Mouse (Mus musculus): ENCODE data around the gene Nhsl2.

Nhsl2 gene

GRCm38 (mm10) chrX:101983638-101984037 is 134.5 kb downstream of the Nhsl2 start:
- DNase-seq (ENCODE audit: low spot score) = no peak

- DNase-seq (ENCODE audit: low spot score) = no peak
Measured at GRCm38 (mm10) chrX:101986657-101987367, 137.6 kb downstream of the Nhsl2 start.

- DNase-seq (ENCODE audit: low spot score) = no peak
Measured at GRCm38 (mm10) chrX:101993841-101994571, 144.8 kb downstream of the Nhsl2 start.

GRCm38 (mm10) chrX:101996726-101997125 is 147.5 kb downstream of the Nhsl2 start:
- DNase-seq (ENCODE audit: low spot score) = no peak

- DNase-seq (ENCODE audit: low spot score) = no peak
Measured at GRCm38 (mm10) chrX:102003632-102004315, 154.6 kb downstream of the Nhsl2 start.

- no peak for DNase-seq (ENCODE audit: low spot score)
Measured at GRCm38 (mm10) chrX:102004370-102004769, 155.2 kb downstream of the Nhsl2 start.

- no peak for DNase-seq (ENCODE audit: low spot score)
Measured at GRCm38 (mm10) chrX:102005141-102005641, 156.0 kb downstream of the Nhsl2 start.

- no peak for DNase-seq (ENCODE audit: low spot score)
Measured at GRCm38 (mm10) chrX:102007935-102008334, 158.8 kb downstream of the Nhsl2 start.

- no peak for DNase-seq (ENCODE audit: low spot score)
Measured at GRCm38 (mm10) chrX:102017213-102017923, 168.2 kb downstream of the Nhsl2 start.

GRCm38 (mm10) chrX:102018890-102019289 is 169.7 kb downstream of the Nhsl2 start:
- no peak for DNase-seq (ENCODE audit: low spot score)

- DNase-seq (ENCODE audit: low spot score) = no peak
Measured at GRCm38 (mm10) chrX:102019471-102020240, 170.5 kb downstream of the Nhsl2 start.

GRCm38 (mm10) chrX:102024976-102025375 is 175.8 kb downstream of the Nhsl2 start:
- DNase-seq (ENCODE audit: low spot score) = no peak

- no peak for DNase-seq (ENCODE audit: low spot score)
Measured at GRCm38 (mm10) chrX:102031851-102032250, 182.7 kb downstream of the Nhsl2 start.

- DNase-seq (ENCODE audit: low spot score) = no peak
Measured at GRCm38 (mm10) chrX:102032431-102032830, 183.2 kb downstream of the Nhsl2 start.

GRCm38 (mm10) chrX:102033566-102033965 is 184.4 kb downstream of the Nhsl2 start:
- no peak for DNase-seq (ENCODE audit: low spot score)

GRCm38 (mm10) chrX:102035671-102036070 is 186.5 kb downstream of the Nhsl2 start:
- DNase-seq (ENCODE audit: low spot score) = no peak

GRCm38 (mm10) chrX:102036866-102037361 is 187.7 kb downstream of the Nhsl2 start:
- no peak for DNase-seq (ENCODE audit: low spot score)

GRCm38 (mm10) chrX:102037506-102037905 is 188.3 kb downstream of the Nhsl2 start:
- DNase-seq (ENCODE audit: low spot score) = no peak

GRCm38 (mm10) chrX:102041562-102041961 is 192.4 kb downstream of the Nhsl2 start:
- DNase-seq (ENCODE audit: low spot score) = no peak

- no peak for DNase-seq (ENCODE audit: low spot score)
Measured at GRCm38 (mm10) chrX:102042386-102042785, 193.2 kb downstream of the Nhsl2 start.

GRCm38 (mm10) chrX:102050552-102050951 is 201.4 kb downstream of the Nhsl2 start:
- no peak for DNase-seq (ENCODE audit: low spot score)

All from ovary, postnatal 14 days (tissue).